Mouse (Mus musculus): ENCODE results near the gene Pdap1.

DNA sequence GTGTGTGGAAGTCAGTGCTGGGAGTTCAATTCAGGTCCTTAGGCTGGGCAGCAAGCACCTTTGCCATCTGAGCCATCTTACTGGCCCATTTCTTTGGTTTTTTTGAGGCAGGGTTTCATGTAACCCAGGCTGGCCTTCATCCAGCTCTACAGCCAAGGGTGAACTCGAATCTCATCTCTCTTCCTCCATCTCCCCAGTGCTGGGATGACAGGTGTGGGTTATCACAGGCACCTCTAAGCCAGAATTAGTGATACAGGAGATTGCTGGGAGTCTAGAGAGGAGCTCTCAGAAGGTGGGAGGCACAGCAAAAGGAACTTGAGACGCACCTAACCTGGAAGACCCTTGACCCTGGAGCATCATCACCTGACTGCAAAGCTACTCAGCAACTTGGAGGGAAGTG is 26.6 kb downstream of the Pdap1 start:
- TF ChIP-seq POLR2A (IDR thresholded peaks at IDR 0.05; ENCODE audit: extremely low read depth, insufficient read depth, low read length) (no peak), CTCF (IDR thresholded peaks at IDR 0.05; ENCODE audit: low read depth, low read length) (no peak)
